Mouse (Mus musculus) central nervous system, embryonic 14 days (tissue): ENCODE measurements around the gene Rps11. TPM values are rescaled to one million over a fixed set of nuclear protein-coding genes. Genes with fewer than 3 reads are reported as not detected.

Experiments
- polyA plus RNA-seq: library from polyadenylated mRNA; depleted of rRNA; stranded (reverse); fragments of >200 nt; gene quantifications from 2 replicates; pipeline ENCODE4 v1.2.3, GENCODE M21; 2012; rRNA removed

Rps11 gene
- 611 and 637 TPM in 2 replicates for polyA plus RNA-seq

GRCm38 (mm10) chr7:45124224-45125143, at the start of gene Rps11:
Gene Rps11 (minus strand): TSS chr7:45124439.

DNA sequence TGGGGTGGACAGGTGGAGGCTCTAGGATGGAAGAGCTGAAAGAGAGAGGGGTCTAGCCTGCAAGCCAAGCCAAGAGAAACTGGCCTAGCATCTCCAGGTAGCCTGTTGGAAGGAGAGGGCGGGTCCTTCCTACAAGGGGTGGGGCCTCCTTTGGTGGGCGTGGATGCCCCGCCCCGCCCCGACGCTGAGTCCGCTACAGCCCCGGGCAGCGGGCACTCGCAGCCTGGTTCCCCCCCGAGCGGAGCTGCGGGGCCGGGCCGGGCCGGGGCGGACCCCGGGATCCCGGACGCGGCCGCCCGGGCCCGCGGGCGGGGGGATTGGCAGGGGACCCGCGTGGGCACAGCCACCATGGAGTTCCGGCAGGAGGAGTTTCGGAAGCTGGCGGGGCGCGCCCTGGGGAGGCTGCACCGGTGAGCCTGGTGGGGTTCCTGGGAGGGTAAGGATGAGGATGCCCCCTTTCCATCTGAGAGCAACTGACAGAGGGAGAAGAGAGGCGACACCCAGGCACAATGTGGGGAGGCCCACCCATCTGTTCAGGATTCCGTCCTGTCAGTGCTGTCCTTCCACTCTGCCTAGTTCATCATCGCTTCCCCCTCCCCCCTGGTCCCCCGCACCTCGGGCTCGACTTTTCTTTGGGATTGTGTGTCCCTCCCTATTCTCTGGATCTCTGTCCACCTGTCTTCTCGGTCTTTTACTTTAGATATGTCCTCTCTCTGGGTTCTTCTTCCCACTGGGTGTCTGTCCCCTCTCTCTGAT, 39.7 kb upstream of the Rps11 start, which contains the start of gene Slc17a7:
Gene Slc17a7, plus strand, starts transcription at position 215 of the 756 bp plus-strand sequence.

DNA sequence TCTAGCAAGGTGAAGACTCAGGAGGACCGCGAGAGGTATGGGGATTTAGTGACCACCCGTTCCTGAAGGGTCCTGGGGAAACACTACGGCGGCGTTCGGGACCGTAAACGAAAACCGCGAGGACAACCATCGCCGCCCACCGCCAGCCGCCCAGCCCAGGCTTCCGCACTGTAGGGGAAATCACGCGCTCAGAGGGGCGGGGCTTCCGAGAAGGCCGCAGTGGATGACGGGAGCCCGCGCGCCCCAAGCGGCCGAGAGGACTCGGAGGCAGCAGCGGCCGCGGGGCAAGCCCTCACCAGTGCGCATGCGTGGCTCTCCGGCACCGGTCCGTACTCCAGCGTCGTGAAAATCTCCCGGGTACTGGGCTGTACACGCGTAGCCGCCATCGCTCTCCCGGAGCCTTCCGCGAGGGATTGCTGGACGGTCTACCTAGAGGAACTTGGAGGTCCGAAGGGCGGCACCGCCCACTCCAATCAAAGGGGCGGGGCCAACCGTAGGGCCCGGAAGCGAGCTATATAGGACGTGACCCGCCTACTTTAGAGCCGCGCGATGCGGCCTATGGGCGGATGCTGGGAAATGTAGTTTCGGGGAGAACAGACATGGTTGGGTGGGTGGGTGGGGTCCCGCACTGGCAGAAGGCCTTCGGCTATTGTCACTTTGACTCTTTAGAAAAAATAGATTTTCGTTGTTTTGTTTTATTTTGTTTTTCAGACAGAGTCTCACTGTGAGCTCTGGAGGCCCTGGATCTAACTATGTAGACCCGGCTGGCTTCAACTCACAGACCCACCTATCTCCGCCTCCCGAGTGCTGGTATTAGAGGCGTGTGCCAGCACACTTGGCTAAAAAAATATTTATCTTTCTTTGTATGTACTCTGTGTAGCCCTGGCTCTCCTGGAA, 30.1 kb upstream of the Rps11 start, which contains the start of the genes Pih1d1 and Aldh16a1:
Gene Pih1d1, plus strand, starts transcription at position 208 of the 897 bp plus-strand sequence.
Gene Aldh16a1, minus strand, starts transcription at position 489 of the 897 bp plus-strand sequence.

DNA sequence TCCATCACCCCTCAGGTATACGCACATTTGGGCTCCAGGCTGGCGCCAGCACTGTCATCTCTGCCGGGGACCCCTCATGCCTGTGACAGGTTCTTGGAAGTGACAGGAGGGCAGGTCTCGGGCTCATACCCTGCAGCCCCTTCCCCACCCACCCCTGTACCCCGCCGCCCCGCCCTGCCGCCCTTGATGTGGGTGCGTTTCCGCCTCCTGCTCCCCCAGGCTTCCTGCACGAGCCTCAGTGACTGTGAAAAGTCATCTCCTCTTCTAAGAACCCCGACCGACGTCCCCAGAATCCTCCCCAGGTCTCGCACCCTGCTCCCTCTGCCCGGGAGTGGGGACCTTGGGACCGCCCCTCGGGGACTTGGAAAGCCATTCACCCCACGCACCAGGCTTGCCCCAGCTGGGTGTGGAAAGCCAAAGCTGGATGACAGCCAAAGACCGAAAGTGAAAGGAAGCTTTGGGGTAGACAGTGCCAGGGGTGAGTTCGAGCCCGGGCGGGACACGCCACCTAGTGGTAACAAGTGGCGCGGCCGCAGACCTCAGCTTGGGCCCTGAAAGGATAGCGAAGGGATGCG, 11.8 kb upstream of the Rps11 start, which contains the start of the genes Gm45713 and Flt3l:
Gene Gm45713, minus strand, starts transcription at position 239 of the 575 bp plus-strand sequence.
Gene Flt3l, minus strand, starts transcription at position 440 of the 575 bp plus-strand sequence.

DNA sequence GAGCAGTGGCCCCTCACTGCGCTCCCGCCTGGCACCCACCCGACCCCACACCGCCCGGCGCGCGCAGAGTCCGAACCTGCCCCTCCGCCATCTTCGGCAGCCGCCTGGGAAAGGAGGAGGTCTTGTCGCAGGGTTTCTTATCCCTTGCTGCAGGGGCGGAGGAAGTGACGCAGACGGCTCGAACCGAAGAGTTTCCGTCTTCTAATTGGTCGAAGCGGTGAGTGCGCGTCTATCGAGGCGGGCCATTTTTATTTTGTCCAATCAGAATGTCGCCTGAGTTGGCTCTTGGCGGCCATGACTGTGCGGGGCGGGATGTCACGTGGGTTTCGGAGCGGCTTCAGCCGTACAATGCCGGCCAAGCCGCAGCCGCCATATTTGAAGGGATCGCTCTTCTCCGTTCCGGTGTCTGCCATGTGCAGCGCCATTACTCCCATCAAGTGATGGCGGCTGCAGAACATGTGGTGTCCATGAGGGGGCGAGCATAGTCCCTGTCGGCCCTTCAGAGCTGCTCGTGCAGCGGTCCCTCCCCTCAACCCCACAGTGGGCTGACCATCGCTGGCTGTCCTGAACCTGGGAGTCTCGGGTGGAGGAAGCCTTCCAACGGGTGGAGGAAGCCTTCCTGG, 4.5 kb upstream of the Rps11 start, which contains the start of gene Rpl13a:
Gene Rpl13a, minus strand, starts transcription at position 138 of the 623 bp plus-strand sequence.

GRCm38 (mm10) chr7:45103652-45104180, 20.5 kb downstream of the Rps11 start, which contains the start of gene Fcgrt:
Gene Fcgrt (minus strand): TSS chr7:45103851.

DNA sequence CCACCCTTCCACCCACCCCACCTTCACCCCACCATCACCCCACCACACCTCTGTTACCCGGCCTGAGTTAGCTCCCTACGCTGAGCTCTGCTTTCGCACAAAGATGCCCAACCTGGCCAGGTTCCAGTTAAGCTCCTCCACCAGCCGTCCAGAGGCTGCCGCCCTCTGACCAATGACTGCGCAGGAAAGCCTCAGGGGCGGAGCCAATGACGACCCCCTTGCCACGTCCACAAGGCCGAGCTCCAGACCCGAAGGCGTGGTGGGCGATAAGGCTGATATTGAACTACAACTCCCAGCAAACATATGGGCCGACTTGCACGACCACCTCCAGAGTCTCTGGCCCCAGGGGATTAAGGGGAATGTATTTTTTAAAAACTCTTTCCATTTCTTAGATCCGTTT, 32.2 kb downstream of the Rps11 start, which contains the start of gene Rcn3:
Gene Rcn3, minus strand, starts transcription at position 174 of the 400 bp plus-strand sequence.

Other genes with a start within 250 kb of the Rps11 start
- 175 and 202 TPM in 2 replicates for gene Med25, start 231.7 kb downstream of the Rps11 start, polyA plus RNA-seq
- gene Fuz, start 228.4 kb downstream of the Rps11 start, polyA plus RNA-seq: 33.8 and 34.7 TPM in 2 replicates
- 135 and 148 TPM in 2 replicates for gene Ap2a1, start 194.9 kb downstream of the Rps11 start, polyA plus RNA-seq
- 0.04 and 0.23 TPM in 2 replicates for gene Tsks, start 181.2 kb downstream of the Rps11 start, polyA plus RNA-seq
- 110 and 111 TPM in 2 replicates for gene Cpt1c, start 149.6 kb downstream of the Rps11 start, polyA plus RNA-seq
- gene Prmt1, start 137.9 kb downstream of the Rps11 start, polyA plus RNA-seq: 763 and 875 TPM in 2 replicates
- 131 and 137 TPM in 2 replicates for gene Irf3, start 126.8 kb downstream of the Rps11 start, polyA plus RNA-seq
- gene Bcl2l12, start 125.7 kb downstream of the Rps11 start, polyA plus RNA-seq: 31.9 and 33.7 TPM in 2 replicates
- 117 and 120 TPM in 2 replicates for gene Scaf1, start 108.1 kb downstream of the Rps11 start, polyA plus RNA-seq
- gene Rras, start 106.5 kb downstream of the Rps11 start, polyA plus RNA-seq: 18.7 and 27.8 TPM in 2 replicates
- 19.6 and 25.2 TPM in 2 replicates for gene Prr12, start 71.6 kb downstream of the Rps11 start, polyA plus RNA-seq
- gene Nosip, start 62.0 kb downstream of the Rps11 start, polyA plus RNA-seq: 88.9 and 93.3 TPM in 2 replicates
- gene Prrg2, start 61.8 kb downstream of the Rps11 start, polyA plus RNA-seq: 24.3 and 28.4 TPM in 2 replicates
- 110 and 224 TPM in 2 replicates for gene Rcn3, start 32.2 kb downstream of the Rps11 start, polyA plus RNA-seq
- gene Fcgrt, start 20.6 kb downstream of the Rps11 start, polyA plus RNA-seq: 15.9 and 27.0 TPM in 2 replicates
- gene Rpl13a, start 4.3 kb upstream of the Rps11 start, polyA plus RNA-seq: 2,227 and 2,905 TPM in 2 replicates
- 0.25 TPM in 2 replicates for gene Gm45713, start 11.8 kb upstream of the Rps11 start, polyA plus RNA-seq
- 7.7 and 10.8 TPM in 2 replicates for gene Flt3l, start 12.0 kb upstream of the Rps11 start, polyA plus RNA-seq
- gene Pih1d1, start 29.9 kb upstream of the Rps11 start, polyA plus RNA-seq: 129 and 134 TPM in 2 replicates
- 31.8 and 33.0 TPM in 2 replicates for gene Aldh16a1, start 30.1 kb upstream of the Rps11 start, polyA plus RNA-seq
- 12.2 and 25.0 TPM in 2 replicates for gene Slc17a7, start 39.5 kb upstream of the Rps11 start, polyA plus RNA-seq
- 0.05 and 0.21 TPM in 2 replicates for gene Gfy, start 55.1 kb upstream of the Rps11 start, polyA plus RNA-seq
- 0.20 and 0.23 TPM in 2 replicates for gene Pth2, start 56.6 kb upstream of the Rps11 start, polyA plus RNA-seq
- 0.88 and 1.1 TPM in 2 replicates for gene Ccdc155, start 80.5 kb upstream of the Rps11 start, polyA plus RNA-seq
- gene Dkkl1, start 87.7 kb upstream of the Rps11 start, polyA plus RNA-seq: 2.0 and 3.2 TPM in 2 replicates
- 257 and 271 TPM in 2 replicates for gene Tead2, start 91.3 kb upstream of the Rps11 start, polyA plus RNA-seq
- 1.6 and 1.8 TPM in 2 replicates for gene Cd37, start 114.7 kb upstream of the Rps11 start, polyA plus RNA-seq
- gene Slc6a16, start 116.6 kb upstream of the Rps11 start, polyA plus RNA-seq: 0.61 and 0.96 TPM in 2 replicates
- gene Slc6a21, start 153.1 kb upstream of the Rps11 start, polyA plus RNA-seq: not detected in 2 replicates
- gene Trpm4, start 209.3 kb upstream of the Rps11 start, polyA plus RNA-seq: 16.8 and 23.9 TPM in 2 replicates
- gene Hrc, start 210.9 kb upstream of the Rps11 start, polyA plus RNA-seq: 1.1 and 3.8 TPM in 2 replicates
- 44.2 and 45.9 TPM in 2 replicates for gene Ppfia3, start 242.6 kb upstream of the Rps11 start, polyA plus RNA-seq
- gene Lin7b, start 246.1 kb upstream of the Rps11 start, polyA plus RNA-seq: 14.4 and 15.8 TPM in 2 replicates